Comparison of ENCODE assay signal across 30 mouse cellular contexts in the genomic region with DNA sequence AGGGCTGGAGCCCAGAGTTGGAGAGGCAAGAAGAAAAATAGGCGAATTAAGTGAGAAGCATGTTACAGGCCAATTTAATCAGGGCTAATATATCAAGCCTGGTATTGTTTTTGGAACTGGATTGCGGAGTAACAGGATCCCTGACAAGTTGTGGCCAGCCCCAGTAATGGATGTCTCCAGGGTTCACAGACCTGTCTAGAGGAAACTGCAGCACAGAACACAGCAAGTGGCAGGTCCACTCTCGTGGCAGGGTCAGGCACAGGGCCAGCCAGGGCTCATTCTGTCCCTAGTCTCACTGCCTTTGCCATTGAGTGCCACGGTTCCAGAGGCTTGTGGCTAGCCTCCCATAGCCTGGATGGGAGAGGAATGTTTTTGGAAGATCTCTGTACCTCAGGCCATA.
DNase-seq lines count a peak whose midpoint lies in the region; ATAC-seq lines count a peak whose summit lies in the region.
"Had no signal": no experiment of that assay in that cellular context is flagged by ENCODE, and none has a peak within 500 bp of the region (broad histone marks: within the 10 kb centered on the region; RNA-seq: fewer than 3 reads in every experiment).

No protein-coding gene starts in this region.

- H3K4me1 ChIP-seq in kidney, embryonic 16.5 days (ENCODE audit: insufficient read depth, low read length) = peaks cover 31% of the 10 kb centered on the region
- peaks cover 12% of the 10 kb centered on the region for H3K4me1 ChIP-seq in forebrain, embryonic 14.5 days (ENCODE audit: control insufficient read depth, insufficient read depth, low read length)
- H3K4me1 ChIP-seq: heart, embryonic 12.5 days; liver, embryonic 12.5 days had no signal

- H3K4me3 ChIP-seq in kidney, embryonic 16.5 days (ENCODE audit: low read length) = no peak overlapping the region
- no peak overlapping the region for H3K4me3 ChIP-seq in forebrain, embryonic 14.5 days (ENCODE audit: low read depth, low read length)
- H3K4me3 ChIP-seq: forebrain, embryonic 10.5 days; gastrocnemius, adult 2 months; heart, adult 2 months; heart, embryonic 12.5 days; layer of hippocampus, adult 2 months; left cerebral cortex, adult 2 months; limb, embryonic 13.5 days; liver, embryonic 12.5 days; myocyte; neural tube, embryonic 12.5 days had no signal

- no peak overlapping the region for H3K4me2 ChIP-seq in kidney, embryonic 16.5 days (replicated peaks; ENCODE audit: low read depth, low read length)
- H3K4me2 ChIP-seq in forebrain, embryonic 14.5 days (ENCODE audit: low read length) = no peak overlapping the region
- H3K4me2 ChIP-seq: heart, embryonic 12.5 days; hindbrain, embryonic 14.5 days; limb, embryonic 13.5 days; liver, embryonic 12.5 days; midbrain, embryonic 11.5 days; neural tube, embryonic 12.5 days had no signal

- H3K9ac ChIP-seq in kidney, embryonic 16.5 days (replicated peaks; ENCODE audit: low read length) = no peak overlapping the region
- H3K9ac ChIP-seq in forebrain, embryonic 14.5 days (ENCODE audit: low read length) = no peak overlapping the region
- H3K9ac ChIP-seq: heart, embryonic 12.5 days; hindbrain, embryonic 14.5 days; limb, embryonic 13.5 days; liver, embryonic 12.5 days; liver, postnatal 0 days; neural tube, embryonic 12.5 days had no signal

- peak overlapping the region; percentile 25; the same call in 1 of the 2 replicates for H3K27ac ChIP-seq in kidney, embryonic 16.5 days (ENCODE audit: low read length)
- no peak overlapping the region for H3K27ac ChIP-seq in forebrain, embryonic 14.5 days (ENCODE audit: low read depth, low read length)
- H3K27ac ChIP-seq: forebrain, embryonic 10.5 days; gastrocnemius, adult 2 months; heart, adult 2 months; hindbrain, embryonic 14.5 days; left cerebral cortex, adult 2 months; liver, embryonic 12.5 days; neural tube, embryonic 12.5 days had no signal

- H3K27me3 ChIP-seq in kidney, embryonic 16.5 days (ENCODE audit: insufficient read depth, low read length) = no peaks in the 10 kb centered on the region
- H3K27me3 ChIP-seq in forebrain, embryonic 14.5 days (replicated peaks; ENCODE audit: control insufficient read depth, insufficient read depth, low read length) = no peaks in the 10 kb centered on the region
- H3K27me3 ChIP-seq: heart, embryonic 12.5 days; limb, embryonic 13.5 days; liver, embryonic 12.5 days; neural tube, embryonic 12.5 days had no signal

- WGBS in kidney, embryonic 16.5 days = 26% methylated on average over 4 of the region's 4 CpGs
- WGBS in forebrain, embryonic 14.5 days = 87% methylated on average over 4 of the region's 4 CpGs

- DNase-seq in cerebellum, postnatal 14 days = peak; percentile 47 to 51
- DNase-seq in cerebellum, adult 9-10 months = no peak
- no peak for DNase-seq in kidney, adult 11 months
- peak; percentile 50 to 68 for DNase-seq in cerebellum, postnatal 25 days
- peak; percentile 50 to 52 for DNase-seq in cerebellum, postnatal 36 days
- no peak for DNase-seq in forebrain, embryonic 14.5 days (ENCODE audit: low spot score)
- DNase-seq: adrenal gland, postnatal 36 days; B cell, adult 2 months; gastrocnemius, adult 2 months; gastrocnemius, postnatal 36 days; heart, adult 2 months; liver, postnatal 0 days; lung, postnatal 36 days; right cerebral cortex, adult 18-20 months; spleen, adult 18-20 months; thymus, postnatal 25 days had no signal

- H3K9me3 ChIP-seq in kidney, embryonic 16.5 days (ENCODE audit: low read length) = no peaks in the 10 kb centered on the region
- no peaks in the 10 kb centered on the region for H3K9me3 ChIP-seq in forebrain, embryonic 14.5 days (replicated peaks; ENCODE audit: control insufficient read depth, low read length)
- H3K9me3 ChIP-seq: heart, embryonic 12.5 days; limb, embryonic 13.5 days; liver, embryonic 12.5 days; neural tube, embryonic 12.5 days had no signal

- no peaks in the 10 kb centered on the region for H3K36me3 ChIP-seq in kidney, embryonic 16.5 days (ENCODE audit: insufficient read depth, low read length)
- no peaks in the 10 kb centered on the region for H3K36me3 ChIP-seq in forebrain, embryonic 14.5 days (ENCODE audit: control insufficient read depth, insufficient read depth, low read length)
- H3K36me3 ChIP-seq: forebrain, embryonic 10.5 days; heart, embryonic 12.5 days; limb, embryonic 13.5 days; liver, embryonic 12.5 days; neural tube, embryonic 12.5 days had no signal

- ATAC-seq in kidney, embryonic 16.5 days (ENCODE audit: low FRiP score, low TSS enrichment) = peak; percentile 78
- no peak for ATAC-seq in forebrain, embryonic 14.5 days
- ATAC-seq: forebrain, embryonic 16.5 days; intestine, postnatal 0 days; liver, embryonic 12.5 days; liver, postnatal 0 days; midbrain, embryonic 16.5 days had no signal

Comparison
In these comparisons a context has a peak if more than half of its experiments do, and no peak if none do; other contexts are left out.
1. DNase-seq: peak in cerebellum, postnatal 14 days (2 of 2), cerebellum, postnatal 25 days (2 of 2) and cerebellum, postnatal 36 days (2 of 2); none in cerebellum, adult 9-10 months (single experiment), kidney, adult 11 months (single experiment) and forebrain, embryonic 14.5 days (single experiment).